Mouse (Mus musculus): ENCODE results near the gene Mpp6.

- TF ChIP-seq MAX (IDR thresholded peaks at IDR 0.05; ENCODE audit: low read length) (no peak), HCFC1 (IDR thresholded peaks at IDR 0.05; ENCODE audit: low read depth, low read length) (no peak), NRF1 (IDR thresholded peaks at IDR 0.05; ENCODE audit: low read depth, low read length) (no peak), E2F4 (IDR thresholded peaks at IDR 0.05; ENCODE audit: insufficient replicate concordance, low read depth, low read length) (no peak)
Observed at GRCm38 (mm10) chr6:50225232-50225631, 115.2 kb downstream of the Mpp6 start.

All from CH12.LX (cell line).